Mouse (Mus musculus): ENCODE data around the gene Eda2r.
A peak's percentile ranks its signal among the peaks of the same experiment; 100 is the strongest.

The Eda2r gene

GRCm38 (mm10) chrX:97377065-97377421, at the start of gene Eda2r:
Gene Eda2r, minus strand, starts transcription at chrX:97377216.
- peak; percentile 99 for DNase-seq

DNA sequence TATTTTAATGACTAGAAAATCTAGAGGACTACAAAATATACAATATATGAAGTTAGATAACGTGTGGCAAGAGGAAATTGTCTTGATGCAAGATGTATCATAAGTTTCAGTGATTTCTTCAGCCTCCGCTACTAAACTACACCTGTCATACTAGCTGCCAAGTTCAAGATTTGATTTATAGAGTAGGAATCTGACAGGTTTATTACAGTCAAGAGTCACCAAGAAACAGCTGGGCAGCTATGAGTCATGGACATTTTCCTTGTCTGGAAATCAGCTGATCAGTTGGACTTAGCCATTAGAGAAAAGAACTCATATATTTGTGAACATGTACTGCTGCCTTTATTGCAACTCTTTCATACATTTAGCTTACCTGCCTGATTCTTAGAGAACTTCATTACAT, 20.9 kb upstream of the Eda2r start:
- no peak for DNase-seq

GRCm38 (mm10) chrX:97378076-97378475, 1.1 kb upstream of the Eda2r start:
- no peak for DNase-seq

DNA sequence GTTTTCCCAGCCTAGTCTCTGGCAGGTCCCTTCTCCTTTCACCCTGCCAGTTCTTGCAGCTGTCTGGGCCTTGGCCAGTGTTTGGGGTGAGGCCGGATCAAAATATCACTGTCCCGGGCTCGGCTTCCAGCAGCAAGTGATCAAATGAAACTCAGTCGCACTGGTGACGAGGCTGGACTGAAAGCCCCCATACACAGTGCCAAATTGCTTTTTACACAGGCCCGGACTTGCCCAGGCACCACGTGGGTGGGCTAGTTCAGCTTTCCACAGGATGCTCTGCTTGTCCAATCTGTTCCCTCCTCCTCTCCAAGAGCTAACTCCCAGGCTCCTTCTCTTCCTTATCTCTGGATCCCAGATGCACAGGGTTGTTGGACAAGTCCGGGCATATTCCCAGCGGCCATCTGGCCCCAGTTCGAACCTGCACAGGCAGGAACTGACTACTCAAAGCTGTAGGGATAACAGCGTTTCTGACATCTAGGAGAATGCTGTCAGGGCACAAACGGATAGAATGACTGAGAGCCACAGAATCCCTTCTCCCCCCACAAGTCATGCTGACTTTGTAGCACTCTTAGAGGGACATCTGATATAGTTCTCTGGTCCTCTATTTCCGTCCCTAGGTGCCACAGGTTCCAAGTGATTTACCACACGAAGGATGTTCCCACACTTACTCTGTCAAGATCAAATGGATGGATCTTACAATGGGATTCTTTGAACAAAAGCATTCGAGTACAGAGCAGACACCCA, 523 bp downstream of the Eda2r start:
- peak; percentile 99 for DNase-seq

GRCm38 (mm10) chrX:97372826-97373225, 4.2 kb downstream of the Eda2r start:
- no peak for DNase-seq

DNA sequence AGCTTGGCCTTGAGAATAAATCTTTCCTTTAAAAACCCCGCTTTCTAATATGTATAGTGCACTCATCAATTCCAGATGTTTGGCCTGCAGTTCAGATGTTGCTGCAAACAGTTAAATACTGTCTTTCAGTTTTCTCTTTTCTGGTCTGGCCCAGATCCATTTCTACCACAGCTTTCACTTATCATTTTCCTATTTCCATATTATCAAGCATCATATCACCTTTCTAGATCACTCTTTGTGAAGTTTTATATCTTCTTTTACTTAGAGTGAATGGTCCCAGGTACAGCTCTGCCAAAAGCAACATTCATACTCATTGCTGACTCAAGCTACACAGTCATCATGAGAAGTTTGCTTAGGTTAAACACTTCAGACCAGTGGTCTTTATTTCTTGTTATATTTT, 7.8 kb downstream of the Eda2r start:
- DNase-seq: no peak

- no peak for DNase-seq
These were observed 8.3 kb downstream of the Eda2r start for GRCm38 (mm10) chrX:97368741-97369140.

DNA sequence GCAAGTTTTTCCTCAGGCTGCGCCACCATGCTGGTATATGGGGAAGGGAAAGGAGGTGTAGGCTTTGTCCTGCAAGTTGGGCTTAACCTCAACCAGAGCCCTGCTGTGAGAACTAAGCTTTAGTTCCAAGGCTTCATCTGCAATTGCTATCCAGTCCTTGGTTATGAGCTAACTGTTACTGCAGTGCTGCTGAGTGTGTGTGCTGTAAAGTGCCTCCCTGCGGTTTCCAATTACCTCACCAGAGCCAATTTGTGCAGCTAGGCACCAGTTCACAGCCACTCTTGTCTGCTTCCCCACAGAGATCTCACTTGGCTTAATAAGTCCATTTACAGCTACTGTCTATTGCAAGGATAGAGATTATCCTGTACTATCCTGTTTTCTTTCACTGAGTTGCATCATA, 16.1 kb downstream of the Eda2r start:
- DNase-seq: no peak

DNA sequence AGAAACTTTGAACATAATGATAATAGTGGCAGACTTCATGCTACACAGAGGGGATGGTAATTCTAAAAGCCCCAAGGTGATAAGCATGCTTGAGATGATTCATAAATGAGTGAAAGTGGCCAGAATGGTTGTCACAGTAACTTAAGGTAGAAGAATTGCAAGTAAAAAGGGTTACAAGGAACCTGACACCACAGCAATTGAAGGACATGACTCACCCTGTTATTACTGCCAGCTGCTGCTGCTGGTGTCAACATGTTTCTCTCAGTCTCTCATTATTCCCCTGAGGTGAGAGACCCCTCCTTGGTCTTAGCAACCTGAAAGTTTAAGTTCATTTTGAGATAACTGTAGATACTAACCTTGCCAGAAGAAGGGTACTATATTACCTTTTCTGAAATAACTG, 49.1 kb downstream of the Eda2r start:
- no peak for DNase-seq
